Mouse (Mus musculus) thymus, postnatal 10 days (tissue): Measurements from ENCODE around the gene Myo16.

ENCODE experiments used
- DNase-seq, 2 experiments: peaks; one replicate each; pipeline ENCODE4 v3.0.0; 2021; ENCODE audit warnings: low spot score in 2 of 2

Gene Myo16

GRCm38 (mm10) chr8:10548003-10548584 lies 394.4 kb downstream of the Myo16 start:
- no peak for DNase-seq

DNA sequence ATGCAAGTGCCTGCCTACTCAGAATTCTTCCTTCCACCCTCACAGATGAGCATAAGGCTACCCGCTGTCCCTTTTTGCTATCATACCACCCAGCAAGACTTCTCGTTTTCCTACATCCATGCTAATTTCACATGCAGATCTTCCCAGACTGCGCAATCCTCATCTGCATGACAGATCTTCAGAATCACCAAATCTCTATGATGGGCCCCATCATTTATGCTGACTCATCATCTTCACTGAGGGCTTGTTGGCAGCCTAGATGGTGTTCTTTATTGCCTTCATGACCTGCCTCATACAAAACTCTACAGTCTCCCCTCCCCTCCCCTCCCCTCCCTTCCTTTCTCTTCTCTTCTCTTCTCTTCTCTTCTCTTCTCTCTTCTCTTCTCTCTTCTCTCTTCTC lies 395.7 kb downstream of the Myo16 start:
- no peak for DNase-seq

GRCm38 (mm10) chr8:10557961-10558360 lies 404.2 kb downstream of the Myo16 start:
- no peak for DNase-seq

GRCm38 (mm10) chr8:10559479-10559878 lies 405.8 kb downstream of the Myo16 start:
- no peak for DNase-seq

DNA sequence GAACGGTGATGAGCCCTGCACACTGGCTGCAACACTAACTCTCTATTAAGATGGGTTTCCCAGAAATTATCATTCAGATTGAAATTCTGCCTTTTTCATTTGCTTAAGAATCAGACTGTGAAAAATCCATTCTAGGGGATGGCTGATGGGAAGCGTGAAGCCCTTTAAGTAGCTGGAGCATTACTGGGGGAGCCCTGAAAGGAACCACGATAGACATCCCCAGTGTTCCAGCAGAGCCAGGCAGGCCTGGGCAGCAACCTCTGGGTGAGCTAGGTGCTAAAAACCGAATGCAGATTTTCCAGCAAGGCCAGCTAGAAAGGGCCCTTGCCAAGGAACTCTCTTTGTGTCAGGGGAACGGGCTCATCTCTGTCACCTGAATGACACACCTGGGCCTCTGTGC lies 407.9 kb downstream of the Myo16 start:
- no peak for DNase-seq

DNA sequence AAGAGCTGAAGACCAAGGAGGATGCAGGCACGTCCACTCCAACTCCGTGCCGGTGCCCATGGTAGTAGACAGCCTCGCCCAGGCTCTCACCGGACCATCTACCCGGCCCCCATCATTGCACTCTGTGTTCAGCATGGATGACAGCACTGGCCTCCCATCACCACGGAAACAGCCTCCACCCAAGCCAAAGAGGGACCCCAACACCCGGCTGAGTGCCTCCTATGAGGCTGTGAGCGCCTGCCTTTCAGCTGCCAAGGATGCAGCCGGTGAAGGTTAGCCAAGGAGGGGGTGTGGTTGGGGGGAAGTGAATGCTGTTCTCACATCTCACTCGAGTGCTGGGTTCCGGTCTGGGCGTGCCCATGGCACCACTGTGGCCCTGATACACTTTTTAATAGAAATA lies 408.3 kb downstream of the Myo16 start:
- no peak for DNase-seq

- no peak for DNase-seq
These were observed 408.9 kb downstream of the Myo16 start for GRCm38 (mm10) chr8:10562636-10563035.

- no peak for DNase-seq
These were observed 411.7 kb downstream of the Myo16 start for GRCm38 (mm10) chr8:10565231-10566029.

GRCm38 (mm10) chr8:10568448-10568847 lies 414.7 kb downstream of the Myo16 start:
- no peak for DNase-seq

- peak; percentile 19 to 69 for DNase-seq
These were observed 420.4 kb downstream of the Myo16 start for GRCm38 (mm10) chr8:10574096-10574495.

DNA sequence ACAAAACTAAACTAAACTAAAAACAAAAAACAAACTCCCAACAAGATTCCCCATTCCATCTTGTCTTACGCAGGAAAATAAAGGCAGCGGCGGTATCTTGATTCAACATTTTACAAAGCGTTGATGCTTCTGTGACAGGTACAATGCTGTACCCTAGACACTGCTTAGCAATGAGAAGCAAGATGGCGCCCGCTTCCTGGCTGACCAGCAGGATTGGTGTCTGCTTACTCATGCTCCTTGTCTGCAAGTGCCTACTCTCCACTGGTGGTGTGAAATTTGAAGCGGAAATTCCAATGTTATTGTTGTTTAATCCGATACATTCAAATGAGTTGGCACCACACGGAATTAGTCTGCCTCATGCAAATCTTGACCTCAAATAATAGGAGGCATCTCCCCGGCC lies 421.5 kb downstream of the Myo16 start:
- DNase-seq, result no peak

GRCm38 (mm10) chr8:10586956-10587744 lies 433.4 kb downstream of the Myo16 start:
- no peak for DNase-seq

DNA sequence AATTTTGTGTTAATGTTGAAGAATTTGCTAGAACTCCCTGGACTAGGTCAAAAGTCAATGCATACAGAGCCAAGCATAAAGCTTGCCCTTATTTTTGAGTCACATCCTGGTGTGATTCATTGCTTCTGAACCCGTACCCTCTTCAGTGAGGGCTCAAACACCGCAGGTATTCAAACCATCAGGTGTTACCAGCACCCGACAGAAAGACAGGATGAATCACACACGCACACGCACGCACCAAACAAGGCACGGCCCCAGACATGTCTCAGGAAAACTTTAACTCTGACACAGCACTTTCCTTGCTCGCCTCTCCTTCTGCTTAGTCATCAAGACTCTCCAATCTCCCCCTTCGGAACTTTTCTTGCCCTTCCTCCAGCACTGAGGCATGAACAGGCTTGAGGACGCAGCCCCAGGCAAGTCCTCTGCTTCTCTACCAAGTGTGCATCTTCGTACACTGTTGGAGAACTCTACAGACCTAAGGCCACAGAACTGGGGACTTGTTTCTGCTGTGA lies 435.8 kb downstream of the Myo16 start:
- DNase-seq, result no peak

DNA sequence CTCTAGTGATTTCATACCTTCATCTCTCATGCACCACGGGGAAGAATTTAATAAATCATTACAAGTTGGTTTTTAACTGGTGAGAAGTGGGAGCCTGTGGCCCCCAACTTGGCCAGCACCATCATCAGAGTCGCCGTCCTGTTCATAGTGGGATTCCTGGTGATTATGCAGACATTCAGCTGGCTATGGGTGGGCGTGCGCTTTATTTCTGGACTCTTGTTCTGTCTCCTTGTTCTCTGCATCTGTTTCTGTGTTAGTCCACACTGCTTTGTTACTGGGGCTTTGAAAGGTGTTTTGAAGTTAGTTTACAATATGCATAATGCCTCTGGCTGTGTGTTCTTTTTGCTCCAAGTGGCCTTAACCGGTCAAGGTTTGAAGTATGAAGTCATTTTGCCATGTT lies 439.2 kb downstream of the Myo16 start:
- no peak for DNase-seq

- DNase-seq, result no peak
These were observed 442.6 kb downstream of the Myo16 start for GRCm38 (mm10) chr8:10596353-10596752.

- no peak for DNase-seq
These were observed 443.9 kb downstream of the Myo16 start for GRCm38 (mm10) chr8:10597595-10597994.

- DNase-seq, result no peak
These were observed 445.2 kb downstream of the Myo16 start for GRCm38 (mm10) chr8:10598889-10599288.

GRCm38 (mm10) chr8:10606028-10606815 lies 452.5 kb downstream of the Myo16 start:
- no peak for DNase-seq

DNA sequence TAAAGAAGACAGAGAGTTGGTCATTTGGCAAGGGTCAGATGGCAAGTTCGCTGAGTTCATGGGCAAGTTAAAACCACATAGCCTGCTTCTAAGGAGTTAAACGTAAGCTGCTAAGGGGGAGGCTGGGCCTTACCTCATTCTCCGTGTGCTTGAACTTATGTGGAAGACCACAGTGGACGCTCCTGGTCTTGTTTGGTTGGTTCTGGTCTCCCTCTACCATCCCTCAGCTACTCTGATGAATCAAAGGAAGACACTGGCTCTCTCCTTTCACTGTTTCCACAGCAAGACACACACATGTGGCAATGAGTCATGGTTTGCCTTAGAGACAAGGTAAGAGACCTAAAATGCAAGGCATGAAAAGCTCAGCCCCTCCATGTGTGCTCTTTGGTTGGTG lies 453.1 kb downstream of the Myo16 start:
- no peak for DNase-seq

GRCm38 (mm10) chr8:10611636-10612035 lies 457.9 kb downstream of the Myo16 start:
- no peak for DNase-seq

- no peak for DNase-seq
These were observed 459.7 kb downstream of the Myo16 start for GRCm38 (mm10) chr8:10613371-10613770.

- DNase-seq, result no peak
These were observed 466.0 kb downstream of the Myo16 start for GRCm38 (mm10) chr8:10619689-10620088.
